Mouse (Mus musculus) liver, embryonic 13.5 days (tissue): Measurements from ENCODE around the gene Dnlz. TPM values are rescaled to one million over a fixed set of nuclear protein-coding genes. Genes with fewer than 3 reads are reported as not detected.

Source experiments
- ATAC-seq: fragments of 200-750 bp; cut with Nextera tagmentation; 2 replicates; pipeline ENCODE4 v1.8.0; 2017; ENCODE audit warnings: low read depth, mild to moderate bottlenecking, moderate number of reproducible peaks, moderate library complexity
- DNase-seq: peaks from one replicate; pipeline ENCODE4 v3.0.0; 2022
- H3K27ac ChIP-seq: fragments of 300-500 bp; sonication (generic); 2 replicates; pipeline ENCODE4 v1.5.1; 2015; ENCODE audit warnings: moderate library complexity, mild to moderate bottlenecking, inconsistent platforms
- H3K27me3 ChIP-seq: fragments of 300-500 bp; sonication (generic); 2 replicates; pipeline ENCODE4 v1.6.1; 2015; ENCODE audit warnings: mild to moderate bottlenecking, inconsistent platforms
- H3K36me3 ChIP-seq: fragments of 300-500 bp; sonication (generic); 2 replicates; pipeline ENCODE4 v1.6.1; 2015; ENCODE audit warnings: mild to moderate bottlenecking, inconsistent platforms
- H3K4me1 ChIP-seq: fragments of 300-500 bp; sonication (generic); replicated peaks from 2 replicates; pipeline ENCODE4 v1.6.1; 2015; ENCODE audit warnings: inconsistent platforms
- H3K4me2 ChIP-seq: fragments of 300-500 bp; sonication (generic); 2 replicates; pipeline ENCODE4 v1.6.1; 2015; ENCODE audit warnings: inconsistent platforms, mild to moderate bottlenecking, moderate library complexity
- H3K4me3 ChIP-seq: fragments of 300-500 bp; sonication (generic); replicated peaks from 2 replicates; pipeline ENCODE4 v1.5.1; 2015; ENCODE audit warnings: mild to moderate bottlenecking, inconsistent platforms
- H3K9ac ChIP-seq: fragments of 300-500 bp; sonication (generic); 2 replicates; pipeline ENCODE4 v1.6.1; 2015; ENCODE audit warnings: mild to moderate bottlenecking, inconsistent platforms
- H3K9me3 ChIP-seq: fragments of 300-500 bp; sonication (generic); replicated peaks from 2 replicates; pipeline ENCODE4 v1.6.1; 2016; ENCODE audit warnings: inconsistent platforms
- WGBS: fragments of 180-500 bp; shearing (Covaris S2); methylation state at CpG from one replicate; pipeline ENCODE4 v1.1.7; 2015; ENCODE audit not compliant: insufficient replicate concordance; 5-methylcytosine and 5-hydroxymethylcytosine counted together
- polyA plus RNA-seq: library from polyadenylated mRNA; unstranded; fragments of >200 nt; fragmentation: Nextera tagmentation; extraction: Ambion mirVana; gene quantifications from 2 replicates; pipeline ENCODE4 v1.2.1, GENCODE M21; 2015

Dnlz gene
- polyA plus RNA-seq, 1 experiment from 2014 or later = 10.0 TPM

GRCm38 (mm10) chr2:26311936-26312335 is 40.0 kb downstream of the Dnlz start:
- ATAC-seq (no peak), DNase-seq (no peak)
- H3K4me3 ChIP-seq = no peak overlapping the region
- no peak overlapping the region for H3K4me2 ChIP-seq
- H3K9ac ChIP-seq = no peak overlapping the region
- H3K27ac ChIP-seq = no peak overlapping the region
- peaks cover 19% of the 10 kb centered on the region for H3K27me3 ChIP-seq
- 55% methylated on average over 5 of the region's 5 CpGs for WGBS
- H3K36me3 ChIP-seq = no peaks in the 10 kb centered on the region
- H3K4me1 ChIP-seq = peaks cover 17% of the 10 kb centered on the region
- no peaks in the 10 kb centered on the region for H3K9me3 ChIP-seq

GRCm38 (mm10) chr2:26309739-26310138 is 42.2 kb downstream of the Dnlz start:
- Histone ChIP-seq H3K4me2 (no peak overlapping the region), H3K27ac (no peak overlapping the region; the same call in 1 of the 2 replicates), H3K9me3 (no peaks in the 10 kb centered on the region), H3K4me3 (no peak overlapping the region), H3K9ac (no peak overlapping the region), H3K27me3 (peaks cover 2% of the 10 kb centered on the region; the same call in 1 of the 2 replicates), H3K4me1 (peaks cover 3% of the 10 kb centered on the region; the same call in 1 of the 2 replicates), H3K36me3 (no peaks in the 10 kb centered on the region)
- DNase-seq (no peak), ATAC-seq (no peak)
- WGBS = 52% methylated on average over 10 of the region's 10 CpGs

- ATAC-seq (no peak), DNase-seq (no peak)
- Histone ChIP-seq H3K4me3 (no peak overlapping the region), H3K9ac (no peak overlapping the region), H3K27ac (no peak overlapping the region), H3K36me3 (no peaks in the 10 kb centered on the region), H3K27me3 (no peaks in the 10 kb centered on the region; the same call in 1 of the 2 replicates), H3K4me2 (no peak overlapping the region), H3K9me3 (no peaks in the 10 kb centered on the region), H3K4me1 (no peaks in the 10 kb centered on the region)
- WGBS = 58% methylated on average over 3 of the region's 3 CpGs
These were observed 45.2 kb downstream of the Dnlz start for GRCm38 (mm10) chr2:26306702-26307101.

GRCm38 (mm10) chr2:26305555-26305954 is 46.4 kb downstream of the Dnlz start:
- Histone ChIP-seq H3K4me1 (no peaks in the 10 kb centered on the region), H3K9me3 (no peaks in the 10 kb centered on the region), H3K4me3 (no peak overlapping the region), H3K4me2 (no peak overlapping the region), H3K27me3 (no peaks in the 10 kb centered on the region; the same call in 1 of the 2 replicates), H3K36me3 (no peaks in the 10 kb centered on the region), H3K9ac (no peak overlapping the region), H3K27ac (no peak overlapping the region)
- WGBS = 54% methylated on average over 2 of the region's 2 CpGs
- no peak for ATAC-seq
- no peak for DNase-seq

GRCm38 (mm10) chr2:26304711-26305110 is 47.2 kb downstream of the Dnlz start:
- no peak for ATAC-seq
- Histone ChIP-seq H3K9me3 (no peaks in the 10 kb centered on the region), H3K4me3 (no peak overlapping the region), H3K36me3 (no peaks in the 10 kb centered on the region), H3K4me2 (no peak overlapping the region), H3K27ac (no peak overlapping the region), H3K27me3 (peaks cover 8% of the 10 kb centered on the region), H3K4me1 (no peaks in the 10 kb centered on the region), H3K9ac (no peak overlapping the region)
- whole genome bisulfite sequencing = 23% methylated on average over 1 of the region's 1 CpGs
- no peak for DNase-seq

- Histone ChIP-seq H3K9ac (no peak overlapping the region), H3K9me3 (no peaks in the 10 kb centered on the region), H3K4me1 (0 out of 2 replicates have a peak, but pooled peaks cover 6% of the 10 kb centered on the region), H3K36me3 (no peaks in the 10 kb centered on the region), H3K4me2 (no peak overlapping the region), H3K27me3 (peaks cover 18% of the 10 kb centered on the region; the same call in 1 of the 2 replicates), H3K4me3 (no peak overlapping the region), H3K27ac (no peak overlapping the region)
- WGBS = 72% methylated on average over 10 of the region's 10 CpGs
- ATAC-seq = no peak
- no peak for DNase-seq
These were observed 49.9 kb downstream of the Dnlz start for GRCm38 (mm10) chr2:26302005-26302503.

GRCm38 (mm10) chr2:26300808-26301174 is 51.1 kb downstream of the Dnlz start:
- Histone ChIP-seq H3K4me2 (no peak overlapping the region), H3K9ac (no peak overlapping the region), H3K9me3 (no peaks in the 10 kb centered on the region), H3K27ac (no peak overlapping the region), H3K27me3 (peaks cover 18% of the 10 kb centered on the region; the same call in 1 of the 2 replicates), H3K4me3 (no peak overlapping the region), H3K4me1 (0 out of 2 replicates have a peak, but pooled peaks cover 6% of the 10 kb centered on the region), H3K36me3 (no peaks in the 10 kb centered on the region)
- DNase-seq (peak; percentile 40), ATAC-seq (no peak)
- 3% methylated on average over 3 of the region's 3 CpGs for WGBS

GRCm38 (mm10) chr2:26300161-26300807 is 51.6 kb downstream of the Dnlz start:
- Histone ChIP-seq H3K4me1 (0 out of 2 replicates have a peak, but pooled peaks cover 6% of the 10 kb centered on the region), H3K27ac (no peak overlapping the region), H3K4me3 (no peak overlapping the region), H3K36me3 (no peaks in the 10 kb centered on the region), H3K9me3 (no peaks in the 10 kb centered on the region), H3K27me3 (peaks cover 18% of the 10 kb centered on the region; the same call in 1 of the 2 replicates), H3K9ac (no peak overlapping the region), H3K4me2 (no peak overlapping the region)
- 32% methylated on average over 5 of the region's 5 CpGs for WGBS
- ATAC-seq (no peak), DNase-seq (no peak)

- no peak for DNase-seq
- H3K27me3 ChIP-seq = peaks cover 18% of the 10 kb centered on the region; the same call in 1 of the 2 replicates
- WGBS = 52% methylated on average over 7 of the region's 7 CpGs
- H3K4me2 ChIP-seq = no peak overlapping the region
- H3K4me3 ChIP-seq = no peak overlapping the region
- no peak for ATAC-seq
- H3K4me1 ChIP-seq = 0 out of 2 replicates have a peak, but pooled peaks cover 6% of the 10 kb centered on the region
- no peaks in the 10 kb centered on the region for H3K36me3 ChIP-seq
- H3K9ac ChIP-seq = no peak overlapping the region
- no peaks in the 10 kb centered on the region for H3K9me3 ChIP-seq
- H3K27ac ChIP-seq = no peak overlapping the region
These were observed 52.6 kb downstream of the Dnlz start for GRCm38 (mm10) chr2:26299336-26299735.

- Histone ChIP-seq H3K4me3 (no peak overlapping the region), H3K9ac (no peak overlapping the region), H3K4me1 (0 out of 2 replicates have a peak, but pooled peaks cover 6% of the 10 kb centered on the region), H3K27me3 (peaks cover 18% of the 10 kb centered on the region; the same call in 1 of the 2 replicates), H3K4me2 (no peak overlapping the region), H3K27ac (no peak overlapping the region), H3K36me3 (no peaks in the 10 kb centered on the region), H3K9me3 (no peaks in the 10 kb centered on the region)
- no peak for ATAC-seq
- no peak for DNase-seq
- 44% methylated on average over 4 of the region's 4 CpGs for WGBS
These were observed 53.1 kb downstream of the Dnlz start for GRCm38 (mm10) chr2:26298856-26299230.

GRCm38 (mm10) chr2:26298208-26298855 is 53.6 kb downstream of the Dnlz start:
- ATAC-seq = peak; percentile 68
- H3K4me2 ChIP-seq = no peak overlapping the region

More at GRCm38 (mm10) chr2:26298208-26298855, 53.6 kb downstream of the Dnlz start:
- WGBS = 6% methylated on average over 10 of the region's 10 CpGs
- Histone ChIP-seq H3K9me3 (no peaks in the 10 kb centered on the region), H3K27ac (no peak overlapping the region), H3K36me3 (no peaks in the 10 kb centered on the region), H3K4me1 (0 out of 2 replicates have a peak, but pooled peaks cover 6% of the 10 kb centered on the region), H3K27me3 (peaks cover 21% of the 10 kb centered on the region; the same call in 1 of the 2 replicates), H3K4me3 (no peak overlapping the region), H3K9ac (no peak overlapping the region)
- no peak for DNase-seq
